Comparison of ENCODE assay signal across 23 mouse cellular contexts in the genomic region with DNA sequence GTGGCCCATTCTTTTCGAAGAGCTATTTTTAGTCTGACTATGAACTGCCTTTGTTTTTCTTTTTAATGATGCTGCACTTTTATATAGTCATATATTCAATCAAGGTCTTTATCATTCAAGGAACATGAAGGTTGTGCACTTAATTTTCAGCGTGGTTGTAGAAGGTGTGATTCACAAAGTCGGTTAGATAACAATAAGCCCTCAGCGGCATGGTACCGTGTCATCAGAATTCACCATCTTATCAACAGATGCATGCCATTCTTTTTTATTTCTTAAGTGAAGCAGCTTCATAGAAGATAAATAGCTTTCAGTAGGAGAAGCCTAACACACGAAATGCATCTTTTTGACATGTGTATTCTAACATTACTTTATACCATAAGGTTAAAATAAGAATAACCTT.
A peak's percentile ranks its signal among the peaks of the same experiment; 100 is the strongest.
DNase-seq lines count a peak whose midpoint lies in the region; ATAC-seq and TF ChIP-seq lines count a peak whose summit lies in the region.
"Had no signal": no experiment of that assay in that cellular context is flagged by ENCODE, and none has a peak within 500 bp of the region (broad histone marks: within the 10 kb centered on the region; RNA-seq: fewer than 3 reads in every experiment).

No protein-coding gene starts in this region.

- peak; percentile 45; the same call in 1 of the 2 replicates for ATAC-seq in liver, embryonic 14.5 days (ENCODE audit: insufficient read depth)
- ATAC-seq in liver, postnatal 0 days = no peak
- ATAC-seq in liver, embryonic 12.5 days = no peak
- ATAC-seq in megakaryocyte progenitor cell, adult 5-6 weeks (replicated peaks; ENCODE audit: poor library complexity) = peak; percentile 29
- ATAC-seq: forebrain, embryonic 13.5 days; forebrain, embryonic 15.5 days; forebrain, postnatal 0 days; Patski had no signal

- no peak for DNase-seq in liver, embryonic 14.5 days (ENCODE audit: low read depth in 3 of 3, low spot score in 3 of 3)
- DNase-seq in liver = no peak
- DNase-seq in liver, postnatal 0 days = no peak
- DNase-seq in embryo, embryonic 10.5 days (ENCODE audit: low spot score) = no peak
- DNase-seq in layer of hippocampus, adult 11-12 months (ENCODE audit: low spot score) = no peak
- DNase-seq: adrenal gland, postnatal 10 days; adrenal gland, postnatal 25 days; B cell, adult 2 months; cerebellum, adult 11 months; cerebellum, adult 18-20 months; cerebellum, adult 8-10 months; cerebellum, adult 9-11 months; cerebellum, postnatal 14 days; cerebellum, postnatal 36 days; forebrain, postnatal 0 days had no signal

- no peak overlapping the region for H3K27ac ChIP-seq in liver, embryonic 14.5 days
- no peak overlapping the region for H3K27ac ChIP-seq in liver, postnatal 0 days (ENCODE audit: low read depth)
- no peak overlapping the region for H3K27ac ChIP-seq in liver, embryonic 12.5 days
- H3K27ac ChIP-seq: embryonic facial prominence, embryonic 10.5 days; embryonic facial prominence, embryonic 12.5 days; forebrain, embryonic 13.5 days; forebrain, embryonic 15.5 days had no signal

- no peaks in the 10 kb centered on the region; a peak in 1 of 4 replicates for H3K4me1 ChIP-seq in liver, embryonic 14.5 days (replicated peaks; ENCODE audit: control insufficient read depth in 2 of 2, insufficient read depth in 2 of 2, low read length in 1 of 2)
- peaks cover 3% of the 10 kb centered on the region; the same call in 1 of the 2 replicates for H3K4me1 ChIP-seq in liver, postnatal 0 days (ENCODE audit: insufficient read depth)
- peaks cover 12% of the 10 kb centered on the region; the same call in 1 of the 2 replicates for H3K4me1 ChIP-seq in liver, embryonic 12.5 days
- H3K4me1 ChIP-seq: embryonic facial prominence, embryonic 10.5 days; embryonic facial prominence, embryonic 12.5 days; forebrain, embryonic 13.5 days; forebrain, embryonic 15.5 days had no signal

- H3K9ac ChIP-seq in liver, embryonic 14.5 days (replicated peaks) = no peak overlapping the region
- H3K9ac ChIP-seq in liver, postnatal 0 days (replicated peaks) = no peak overlapping the region
- no peak overlapping the region for H3K9ac ChIP-seq in liver, embryonic 12.5 days
- H3K9ac ChIP-seq: embryonic facial prominence, embryonic 12.5 days; forebrain, embryonic 13.5 days; forebrain, embryonic 15.5 days; forebrain, postnatal 0 days had no signal

- no peaks in the 10 kb centered on the region for H3K9me3 ChIP-seq in liver, embryonic 14.5 days (ENCODE audit: control insufficient read depth, low read length)
- no peaks in the 10 kb centered on the region for H3K9me3 ChIP-seq in liver, postnatal 0 days (ENCODE audit: low read length)
- no peaks in the 10 kb centered on the region for H3K9me3 ChIP-seq in liver, embryonic 12.5 days (replicated peaks)
- H3K9me3 ChIP-seq: embryonic facial prominence, embryonic 10.5 days; embryonic facial prominence, embryonic 12.5 days; forebrain, embryonic 13.5 days; forebrain, embryonic 15.5 days had no signal

- WGBS in liver, embryonic 14.5 days (ENCODE audit: insufficient replicate concordance) = 21% methylated on average over 6 of the region's 6 CpGs
- 57% methylated on average over 6 of the region's 6 CpGs for WGBS in liver, postnatal 0 days (ENCODE audit: insufficient replicate concordance)
- WGBS in liver, embryonic 12.5 days (ENCODE audit: insufficient replicate concordance) = 50% methylated on average over 6 of the region's 6 CpGs

- no peaks in the 10 kb centered on the region for H3K36me3 ChIP-seq in liver, embryonic 14.5 days (replicated peaks; ENCODE audit: control insufficient read depth, insufficient read depth, low read depth)
- 0 out of 2 replicates have a peak, but pooled peaks cover 2% of the 10 kb centered on the region for H3K36me3 ChIP-seq in liver, postnatal 0 days (replicated peaks; ENCODE audit: insufficient read depth, low read length)
- peaks cover 8% of the 10 kb centered on the region; the same call in 1 of the 2 replicates for H3K36me3 ChIP-seq in liver, embryonic 12.5 days
- H3K36me3 ChIP-seq: embryonic facial prominence, embryonic 10.5 days; embryonic facial prominence, embryonic 12.5 days; forebrain, embryonic 15.5 days had no signal

- H3K27me3 ChIP-seq in liver, embryonic 14.5 days (ENCODE audit: control insufficient read depth, insufficient read depth, low read length) = no peaks in the 10 kb centered on the region
- H3K27me3 ChIP-seq in liver, postnatal 0 days (ENCODE audit: insufficient read depth, low read length) = no peaks in the 10 kb centered on the region
- no peaks in the 10 kb centered on the region for H3K27me3 ChIP-seq in liver, embryonic 12.5 days (replicated peaks)
- H3K27me3 ChIP-seq: CH12.LX; embryonic facial prominence, embryonic 12.5 days; forebrain, embryonic 13.5 days; forebrain, embryonic 15.5 days had no signal

- H3K4me2 ChIP-seq in liver, embryonic 14.5 days (ENCODE audit: low read depth) = no peak overlapping the region
- H3K4me2 ChIP-seq in liver, postnatal 0 days (ENCODE audit: low read depth, low read length) = no peak overlapping the region
- no peak overlapping the region for H3K4me2 ChIP-seq in liver, embryonic 12.5 days
- H3K4me2 ChIP-seq: embryonic facial prominence, embryonic 12.5 days; forebrain, embryonic 13.5 days; forebrain, embryonic 15.5 days had no signal

- TF ChIP-seq EP300 in liver, embryonic 14.5 days (IDR thresholded peaks at IDR 0.05; ENCODE audit: low read depth) = peak; percentile 62
- TF ChIP-seq EP300 in liver, postnatal 0 days (IDR thresholded peaks at IDR 0.05; ENCODE audit: low read depth) = peak; percentile 64

- TF ChIP-seq CTCF in liver, embryonic 14.5 days (IDR thresholded peaks at IDR 0.05; ENCODE audit: low read depth) = no peak
- TF ChIP-seq CTCF in liver, postnatal 0 days (IDR thresholded peaks at IDR 0.05; ENCODE audit: low read depth) = no peak

- H3K4me3 ChIP-seq in liver, embryonic 14.5 days (ENCODE audit: insufficient read depth in 1 of 2, low read depth in 2 of 2, low read length in 2 of 2) = no peak overlapping the region
- no peak overlapping the region for H3K4me3 ChIP-seq in liver, postnatal 0 days (ENCODE audit: low read depth, low read length)
- no peak overlapping the region for H3K4me3 ChIP-seq in liver, embryonic 12.5 days
- H3K4me3 ChIP-seq: embryonic facial prominence, embryonic 10.5 days; embryonic facial prominence, embryonic 12.5 days; forebrain, embryonic 13.5 days; forebrain, embryonic 15.5 days had no signal

Comparison
In these comparisons a context has a peak if more than half of its experiments do, and no peak if none do; other contexts are left out.
1. ATAC-seq: peak in liver, embryonic 14.5 days (single experiment) and megakaryocyte progenitor cell, adult 5-6 weeks (single experiment); none in liver, postnatal 0 days (single experiment) and liver, embryonic 12.5 days (single experiment).